Mouse (Mus musculus): ENCODE results near the gene Capn8. TPM values are rescaled to one million over a fixed set of nuclear protein-coding genes. Genes with fewer than 3 reads are reported as not detected.
"Not testable (repeated sequence)": the region's sequence is repeated elsewhere in the genome, so short reads cannot be mapped to it uniquely, and the experiment has no call there.

The Capn8 gene
- polyA plus RNA-seq, 1 experiment = not detected

GRCm38 (mm10) chr1:182629228-182629627, 64.4 kb downstream of the Capn8 start:
- Histone ChIP-seq H3K27me3 (ENCODE audit: control insufficient read depth) (no peaks in the 10 kb centered on the region), H3K9me3 (ENCODE audit: control insufficient read depth, low read length) (no peaks in the 10 kb centered on the region), H3K4me1 (ENCODE audit: control insufficient read depth) (peaks cover 16% of the 10 kb centered on the region), H3K4me3 (replicated peaks) (no peak overlapping the region), H3K36me3 (ENCODE audit: control insufficient read depth) (no peaks in the 10 kb centered on the region)
- TF ChIP-seq GATA1 (IDR thresholded peaks at IDR 0.05; ENCODE audit: low read length) = no peak
- no peak for TF ChIP-seq TAL1 (IDR thresholded peaks at IDR 0.05; ENCODE audit: low read length)

GRCm38 (mm10) chr1:182633712-182634294, 69.0 kb downstream of the Capn8 start:
- H3K9me3 ChIP-seq (ENCODE audit: control insufficient read depth, low read length) = 0 out of 2 replicates have a peak, but pooled peaks cover 2% of the 10 kb centered on the region
- H3K4me1 ChIP-seq (ENCODE audit: control insufficient read depth) = peaks cover 16% of the 10 kb centered on the region
- no peak overlapping the region for H3K4me3 ChIP-seq (replicated peaks)
- H3K36me3 ChIP-seq (ENCODE audit: control insufficient read depth) = no peaks in the 10 kb centered on the region
- TF ChIP-seq TAL1 (IDR thresholded peaks at IDR 0.05; ENCODE audit: low read length) (no peak), GATA1 (IDR thresholded peaks at IDR 0.05; ENCODE audit: low read length) (no peak)
- H3K27me3 ChIP-seq (ENCODE audit: control insufficient read depth) = no peaks in the 10 kb centered on the region

GRCm38 (mm10) chr1:182639016-182639415, 74.2 kb downstream of the Capn8 start:
- Histone ChIP-seq H3K9me3 (ENCODE audit: control insufficient read depth, low read length) (peaks cover 8% of the 10 kb centered on the region), H3K4me1 (ENCODE audit: control insufficient read depth) (peaks cover 8% of the 10 kb centered on the region), H3K4me3 (replicated peaks) (no peak overlapping the region), H3K36me3 (ENCODE audit: control insufficient read depth) (no peaks in the 10 kb centered on the region), H3K27me3 (ENCODE audit: control insufficient read depth) (no peaks in the 10 kb centered on the region)
- TF ChIP-seq TAL1 (IDR thresholded peaks at IDR 0.05; ENCODE audit: low read length) (no peak), GATA1 (IDR thresholded peaks at IDR 0.05; ENCODE audit: low read length) (no peak)

- H3K27me3 ChIP-seq (ENCODE audit: control insufficient read depth) = no peaks in the 10 kb centered on the region
- H3K36me3 ChIP-seq (ENCODE audit: control insufficient read depth) = no peaks in the 10 kb centered on the region
- no peak overlapping the region for H3K4me3 ChIP-seq (replicated peaks)
- peaks cover 9% of the 10 kb centered on the region for H3K9me3 ChIP-seq (ENCODE audit: control insufficient read depth, low read length)
- H3K4me1 ChIP-seq (ENCODE audit: control insufficient read depth) = peaks cover 6% of the 10 kb centered on the region; the same call in 1 of the 2 replicates
- TF ChIP-seq GATA1 (IDR thresholded peaks at IDR 0.05; ENCODE audit: low read length) = no peak
- TF ChIP-seq TAL1 (IDR thresholded peaks at IDR 0.05; ENCODE audit: low read length) = no peak
Measured at GRCm38 (mm10) chr1:182639456-182639855, 74.6 kb downstream of the Capn8 start.

- no peaks in the 10 kb centered on the region for H3K36me3 ChIP-seq (ENCODE audit: control insufficient read depth)
- TF ChIP-seq GATA1 (IDR thresholded peaks at IDR 0.05; ENCODE audit: low read length) = no peak
- no peaks in the 10 kb centered on the region for H3K27me3 ChIP-seq (ENCODE audit: control insufficient read depth)
- H3K9me3 ChIP-seq (ENCODE audit: control insufficient read depth, low read length) = peaks cover 9% of the 10 kb centered on the region
- no peak overlapping the region for H3K4me3 ChIP-seq (replicated peaks)
- peaks cover 6% of the 10 kb centered on the region; the same call in 1 of the 2 replicates for H3K4me1 ChIP-seq (ENCODE audit: control insufficient read depth)
Measured at GRCm38 (mm10) chr1:182640094-182640493, 75.3 kb downstream of the Capn8 start.

GRCm38 (mm10) chr1:182642779-182643178, 78.0 kb downstream of the Capn8 start:
- peaks cover 6% of the 10 kb centered on the region; the same call in 1 of the 2 replicates for H3K4me1 ChIP-seq (ENCODE audit: control insufficient read depth)
- H3K4me3 ChIP-seq (replicated peaks) = no peak overlapping the region
- H3K9me3 ChIP-seq (ENCODE audit: control insufficient read depth, low read length) = peaks cover 9% of the 10 kb centered on the region

GRCm38 (mm10) chr1:182644418-182644817, 79.6 kb downstream of the Capn8 start:
- H3K27me3 ChIP-seq (ENCODE audit: control insufficient read depth); H3K4me3 ChIP-seq (replicated peaks); H3K9me3 ChIP-seq (ENCODE audit: control insufficient read depth, low read length); H3K4me1 ChIP-seq (ENCODE audit: control insufficient read depth); H3K36me3 ChIP-seq (ENCODE audit: control insufficient read depth): not testable (repeated sequence)

More at GRCm38 (mm10) chr1:182642779-182643178, 78.0 kb downstream of the Capn8 start:
- TF ChIP-seq TAL1 (IDR thresholded peaks at IDR 0.05; ENCODE audit: low read length) = no peak
- no peak for TF ChIP-seq GATA1 (IDR thresholded peaks at IDR 0.05; ENCODE audit: low read length)
- Histone ChIP-seq H3K36me3 (ENCODE audit: control insufficient read depth) (no peaks in the 10 kb centered on the region), H3K27me3 (ENCODE audit: control insufficient read depth) (no peaks in the 10 kb centered on the region)

- Histone ChIP-seq H3K4me3 (replicated peaks) (no peak overlapping the region), H3K27me3 (ENCODE audit: control insufficient read depth) (no peaks in the 10 kb centered on the region), H3K9me3 (ENCODE audit: control insufficient read depth, low read length) (peaks cover 7% of the 10 kb centered on the region), H3K36me3 (ENCODE audit: control insufficient read depth) (no peaks in the 10 kb centered on the region), H3K4me1 (ENCODE audit: control insufficient read depth) (no peaks in the 10 kb centered on the region)
- no peak for TF ChIP-seq TAL1 (IDR thresholded peaks at IDR 0.05; ENCODE audit: low read length)
- TF ChIP-seq GATA1 (IDR thresholded peaks at IDR 0.05; ENCODE audit: low read length) = no peak
Measured at GRCm38 (mm10) chr1:182645211-182645668, 80.4 kb downstream of the Capn8 start.

GRCm38 (mm10) chr1:182646796-182647195, 82.0 kb downstream of the Capn8 start:
- no peak overlapping the region for H3K4me3 ChIP-seq (replicated peaks)

GRCm38 (mm10) chr1:182657760-182658159, 93.0 kb downstream of the Capn8 start:
- Histone ChIP-seq H3K4me1 (ENCODE audit: control insufficient read depth) (no peaks in the 10 kb centered on the region), H3K27me3 (ENCODE audit: control insufficient read depth) (no peaks in the 10 kb centered on the region), H3K9me3 (ENCODE audit: control insufficient read depth, low read length) (no peaks in the 10 kb centered on the region), H3K4me3 (replicated peaks) (no peak overlapping the region), H3K36me3 (ENCODE audit: control insufficient read depth) (no peaks in the 10 kb centered on the region)
- TF ChIP-seq TAL1 (IDR thresholded peaks at IDR 0.05; ENCODE audit: low read length) (no peak), GATA1 (IDR thresholded peaks at IDR 0.05; ENCODE audit: low read length) (no peak)

More at GRCm38 (mm10) chr1:182646796-182647195, 82.0 kb downstream of the Capn8 start:
- H3K27me3 ChIP-seq (ENCODE audit: control insufficient read depth) = no peaks in the 10 kb centered on the region
- no peaks in the 10 kb centered on the region for H3K36me3 ChIP-seq (ENCODE audit: control insufficient read depth)
- TF ChIP-seq GATA1 (IDR thresholded peaks at IDR 0.05; ENCODE audit: low read length) (no peak), TAL1 (IDR thresholded peaks at IDR 0.05; ENCODE audit: low read length) (no peak)
- H3K9me3 ChIP-seq (ENCODE audit: control insufficient read depth, low read length) = peaks cover 7% of the 10 kb centered on the region
- no peaks in the 10 kb centered on the region for H3K4me1 ChIP-seq (ENCODE audit: control insufficient read depth)
